Mouse (Mus musculus): ENCODE data around the gene Cabp1. TPM values are rescaled to one million over a fixed set of nuclear protein-coding genes. Genes with fewer than 3 reads are reported as not detected.
A peak's percentile ranks its signal among the peaks of the same experiment; 100 is the strongest.

Cabp1 gene
- total and polyA plus RNA-seq, 2 experiments from 2014 or later, result 12.6 to 28.1 TPM

GRCm38 (mm10) chr5:115125211-115125871 is 68.8 kb downstream of the Cabp1 start:
- no peaks in the 10 kb centered on the region for H3K9me3 ChIP-seq (ENCODE audit: low read length)

GRCm38 (mm10) chr5:115124690-115125089 is 69.5 kb downstream of the Cabp1 start:
- Histone ChIP-seq H3K9me3 (ENCODE audit: low read length) (no peaks in the 10 kb centered on the region), H3K4me3 (ENCODE audit: low read depth, low read length) (no peak overlapping the region), H3K4me2 (ENCODE audit: low read depth) (no peak overlapping the region), H3K36me3 (ENCODE audit: insufficient read depth) (peaks cover 53% of the 10 kb centered on the region), H3K27ac (ENCODE audit: low read depth, low read length) (no peak overlapping the region), H3K4me1 (ENCODE audit: insufficient read depth) (no peaks in the 10 kb centered on the region), H3K9ac (no peak overlapping the region), H3K27me3 (ENCODE audit: insufficient read depth, low read length) (no peaks in the 10 kb centered on the region)
- 96% methylated on average over 6 of the region's 6 CpGs for WGBS
- no peak for ATAC-seq
- no peak for DNase-seq
- no peak for TF ChIP-seq CTCF (IDR thresholded peaks at IDR 0.05; ENCODE audit: low read depth)

More at GRCm38 (mm10) chr5:115125211-115125871, 68.8 kb downstream of the Cabp1 start:
- H3K4me3 ChIP-seq (ENCODE audit: low read depth, low read length), result no peak overlapping the region
- H3K27me3 ChIP-seq (ENCODE audit: insufficient read depth, low read length), result no peaks in the 10 kb centered on the region
- TF ChIP-seq CTCF (IDR thresholded peaks at IDR 0.05; ENCODE audit: low read depth), result peak; percentile 95
- WGBS, result 14% methylated on average over 24 of the region's 24 CpGs
- H3K4me2 ChIP-seq (ENCODE audit: low read depth), result 0 out of 2 replicates have a peak overlapping the region, but pooled peaks have one; percentile 8
- peaks cover 56% of the 10 kb centered on the region for H3K36me3 ChIP-seq (ENCODE audit: insufficient read depth)
- H3K4me1 ChIP-seq (ENCODE audit: insufficient read depth), result no peaks in the 10 kb centered on the region
- peak; percentile 90 for ATAC-seq
- no peak overlapping the region for H3K9ac ChIP-seq
- peak; percentile 87 for DNase-seq
- H3K27ac ChIP-seq (ENCODE audit: low read depth, low read length), result 0 out of 2 replicates have a peak overlapping the region, but pooled peaks have one; percentile 6

GRCm38 (mm10) chr5:115120978-115121377 is 73.2 kb downstream of the Cabp1 start:
- Histone ChIP-seq H3K9me3 (ENCODE audit: low read length) (no peaks in the 10 kb centered on the region), H3K9ac (no peak overlapping the region), H3K4me2 (ENCODE audit: low read depth) (no peak overlapping the region), H3K27ac (ENCODE audit: low read depth, low read length) (no peak overlapping the region), H3K4me1 (ENCODE audit: insufficient read depth) (peaks cover 7% of the 10 kb centered on the region), H3K27me3 (ENCODE audit: insufficient read depth, low read length) (no peaks in the 10 kb centered on the region), H3K36me3 (ENCODE audit: insufficient read depth) (peaks cover 20% of the 10 kb centered on the region), H3K4me3 (ENCODE audit: low read depth, low read length) (no peak overlapping the region)
- WGBS, result 46% methylated on average over 5 of the region's 5 CpGs
- no peak for TF ChIP-seq CTCF (IDR thresholded peaks at IDR 0.05; ENCODE audit: low read depth)
- DNase-seq, result peak; percentile 43
- ATAC-seq, result no peak

- peak; percentile 49 for DNase-seq
- Histone ChIP-seq H3K9ac (peak within 1 kb of the TSS; percentile 53), H3K4me3 (ENCODE audit: low read depth, low read length) (peak within 1 kb of the TSS; percentile 40), H3K27ac (ENCODE audit: low read depth, low read length) (0 out of 2 replicates have a peak within 1 kb of the TSS, but pooled peaks have one; percentile 9), H3K4me2 (ENCODE audit: low read depth) (peak within 1 kb of the TSS; percentile 65), H3K9me3 (ENCODE audit: low read length) (no peaks in the 10 kb centered on the region), H3K27me3 (ENCODE audit: insufficient read depth, low read length) (no peaks in the 10 kb centered on the region), H3K36me3 (ENCODE audit: insufficient read depth) (peaks cover 12% of the 10 kb centered on the region), H3K4me1 (ENCODE audit: insufficient read depth) (peaks cover 7% of the 10 kb centered on the region)
- ATAC-seq, result peak; percentile 74
- 2% methylated on average over 39 of the region's 39 CpGs for WGBS
- TF ChIP-seq CTCF (IDR thresholded peaks at IDR 0.05; ENCODE audit: low read depth), result no peak
Observed at GRCm38 (mm10) chr5:115118961-115119570, 75.1 kb downstream of the Cabp1 start, which contains the start of gene Acads. Gene Acads, minus strand, starts transcription at chr5:115119346.

Other genes with a start within 250 kb of the Cabp1 start
- gene Hnf1a, start 223.3 kb downstream of the Cabp1 start, total RNA-seq (2014; rRNA removed), result not detected in 2 replicates
- not detected in 2 replicates for gene Hnf1a, start 223.3 kb downstream of the Cabp1 start, polyA plus RNA-seq (2015; fragmentation: Nextera tagmentation; extraction: Ambion mirVana)
- gene Sppl3, start 183.2 kb downstream of the Cabp1 start, total RNA-seq (2014; rRNA removed), result 79.1 and 114 TPM in 2 replicates
- 36.0 and 43.5 TPM in 2 replicates for gene Sppl3, start 183.2 kb downstream of the Cabp1 start, polyA plus RNA-seq (2015; fragmentation: Nextera tagmentation; extraction: Ambion mirVana)
- not detected in 2 replicates for gene Gm10401, start 96.1 kb downstream of the Cabp1 start, total RNA-seq (2014; rRNA removed)
- gene Gm10401, start 96.1 kb downstream of the Cabp1 start, polyA plus RNA-seq (2015; fragmentation: Nextera tagmentation; extraction: Ambion mirVana), result 32.5 and 44.0 TPM in 2 replicates
- 11.8 and 13.9 TPM in 2 replicates for gene Acads, start 75.0 kb downstream of the Cabp1 start, total RNA-seq (2014; rRNA removed)
- 12.1 and 12.5 TPM in 2 replicates for gene Acads, start 75.0 kb downstream of the Cabp1 start, polyA plus RNA-seq (2015; fragmentation: Nextera tagmentation; extraction: Ambion mirVana)
- 24.7 and 27.2 TPM in 2 replicates for gene Unc119b, start 59.4 kb downstream of the Cabp1 start, total RNA-seq (2014; rRNA removed)
- gene Unc119b, start 59.4 kb downstream of the Cabp1 start, polyA plus RNA-seq (2015; fragmentation: Nextera tagmentation; extraction: Ambion mirVana), result 17.4 and 20.3 TPM in 2 replicates
- 49.9 and 58.6 TPM in 2 replicates for gene Mlec, start 36.2 kb downstream of the Cabp1 start, total RNA-seq (2014; rRNA removed)
- gene Mlec, start 36.2 kb downstream of the Cabp1 start, polyA plus RNA-seq (2015; fragmentation: Nextera tagmentation; extraction: Ambion mirVana), result 8.4 and 15.7 TPM in 2 replicates
- 32.8 and 40.8 TPM in 2 replicates for gene Pop5, start 41.5 kb upstream of the Cabp1 start, total RNA-seq (2014; rRNA removed)
- gene Pop5, start 41.5 kb upstream of the Cabp1 start, polyA plus RNA-seq (2015; fragmentation: Nextera tagmentation; extraction: Ambion mirVana), result 85.9 and 96.6 TPM in 2 replicates
- gene Rnf10, start 78.5 kb upstream of the Cabp1 start, total RNA-seq (2014; rRNA removed), result 91.4 and 106 TPM in 2 replicates
- gene Rnf10, start 78.5 kb upstream of the Cabp1 start, polyA plus RNA-seq (2015; fragmentation: Nextera tagmentation; extraction: Ambion mirVana), result 150 and 169 TPM in 2 replicates
- 35.9 and 41.7 TPM in 2 replicates for gene Coq5, start 85.3 kb upstream of the Cabp1 start, total RNA-seq (2014; rRNA removed)
- 40.7 and 45.2 TPM in 2 replicates for gene Coq5, start 85.3 kb upstream of the Cabp1 start, polyA plus RNA-seq (2015; fragmentation: Nextera tagmentation; extraction: Ambion mirVana)
- gene Dynll1, start 106.6 kb upstream of the Cabp1 start, total RNA-seq (2014; rRNA removed), result 259 and 351 TPM in 2 replicates
- gene Dynll1, start 106.6 kb upstream of the Cabp1 start, polyA plus RNA-seq (2015; fragmentation: Nextera tagmentation; extraction: Ambion mirVana), result 1,192 and 1,422 TPM in 2 replicates
- gene Srsf9, start 132.8 kb upstream of the Cabp1 start, total RNA-seq (2014; rRNA removed), result 43.7 and 49.9 TPM in 2 replicates
- 112 and 117 TPM in 2 replicates for gene Srsf9, start 132.8 kb upstream of the Cabp1 start, polyA plus RNA-seq (2015; fragmentation: Nextera tagmentation; extraction: Ambion mirVana)
- gene Gatc, start 146.8 kb upstream of the Cabp1 start, total RNA-seq (2014; rRNA removed), result 21.8 and 25.5 TPM in 2 replicates
- 34.8 and 40.2 TPM in 2 replicates for gene Gatc, start 146.8 kb upstream of the Cabp1 start, polyA plus RNA-seq (2015; fragmentation: Nextera tagmentation; extraction: Ambion mirVana)
- gene Triap1, start 146.8 kb upstream of the Cabp1 start, total RNA-seq (2014; rRNA removed), result 17.3 and 22.8 TPM in 2 replicates
- gene Triap1, start 146.8 kb upstream of the Cabp1 start, polyA plus RNA-seq (2015; fragmentation: Nextera tagmentation; extraction: Ambion mirVana), result 60.5 and 68.0 TPM in 2 replicates
- 628 and 701 TPM in 2 replicates for gene Cox6a1, start 154.6 kb upstream of the Cabp1 start, total RNA-seq (2014; rRNA removed)
- gene Cox6a1, start 154.6 kb upstream of the Cabp1 start, polyA plus RNA-seq (2015; fragmentation: Nextera tagmentation; extraction: Ambion mirVana), result 1,510 and 1,858 TPM in 2 replicates
- gene Msi1, start 235.2 kb upstream of the Cabp1 start, total RNA-seq (2014; rRNA removed), result 53.8 and 65.9 TPM in 2 replicates
- gene Msi1, start 235.2 kb upstream of the Cabp1 start, polyA plus RNA-seq (2015; fragmentation: Nextera tagmentation; extraction: Ambion mirVana), result 48.2 and 49.9 TPM in 2 replicates